Mouse (Mus musculus) thymus, adult 2 months (tissue): ENCODE results near the gene Spty2d1.
"Not testable (repeated sequence)": the region's sequence is repeated elsewhere in the genome, so short reads cannot be mapped to it uniquely, and the experiment has no call there.

Experiments used
- CTCF ChIP-seq: fragments of 200-500 bp; IDR thresholded peaks from 2 replicates; pipeline ENCODE4 v1.5.1; 2012; ENCODE audit warnings: mild to moderate bottlenecking, control low read depth, low read length, moderate library complexity, borderline replicate concordance; ENCODE audit not compliant: control insufficient read depth, poor library complexity, insufficient read depth; ENCODE audit errors: extremely low read depth
- POLR2A ChIP-seq: fragments of 200-500 bp; IDR thresholded peaks from 2 replicates; pipeline ENCODE4 v1.6.1; 2012; ENCODE audit warnings: mild to moderate bottlenecking, low read length, control low read depth, moderate library complexity; ENCODE audit not compliant: control insufficient read depth, poor library complexity, insufficient read depth; ENCODE audit errors: extremely low read depth

DNA sequence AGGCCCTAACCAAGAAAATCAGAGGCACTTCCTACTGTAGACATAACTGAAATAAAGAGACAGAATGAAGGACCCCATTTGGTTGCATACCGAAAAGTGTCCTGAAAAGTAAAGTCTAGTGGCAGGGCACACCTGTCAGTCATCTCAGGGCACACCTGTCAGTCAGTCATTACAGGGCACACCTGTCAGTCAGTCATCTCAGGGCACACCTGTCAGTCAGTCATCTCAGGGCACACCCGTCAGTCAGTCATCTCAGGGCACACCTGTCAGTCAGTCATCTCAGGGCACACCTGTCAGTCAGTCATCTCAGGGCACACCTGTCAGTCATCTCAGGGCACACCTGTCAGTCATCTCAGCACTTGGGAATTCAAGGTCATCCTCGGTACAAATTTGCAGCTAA, 18.7 kb upstream of the Spty2d1 start:
- TF ChIP-seq CTCF, POLR2A: not testable (repeated sequence)
